Mouse (Mus musculus) ES-E14 (cell line): ENCODE data around the gene Sh2b2.

Experiments used
- MAFK ChIP-seq: IDR thresholded peaks from 2 replicates; pipeline ENCODE4 v1.6.1; 2014; ENCODE audit warnings: mild to moderate bottlenecking, low read depth, low read length, inconsistent platforms; ENCODE audit not compliant: insufficient read depth
- ZC3H11A ChIP-seq: IDR thresholded peaks from 2 replicates; pipeline ENCODE4 v1.6.1; 2012; ENCODE audit warnings: low read depth, mild to moderate bottlenecking, inconsistent platforms, low read length, borderline replicate concordance
- ZNF384 ChIP-seq: IDR thresholded peaks from 2 replicates; pipeline ENCODE4 v1.6.1; 2012; ENCODE audit warnings: low read depth, low read length, inconsistent platforms

DNA sequence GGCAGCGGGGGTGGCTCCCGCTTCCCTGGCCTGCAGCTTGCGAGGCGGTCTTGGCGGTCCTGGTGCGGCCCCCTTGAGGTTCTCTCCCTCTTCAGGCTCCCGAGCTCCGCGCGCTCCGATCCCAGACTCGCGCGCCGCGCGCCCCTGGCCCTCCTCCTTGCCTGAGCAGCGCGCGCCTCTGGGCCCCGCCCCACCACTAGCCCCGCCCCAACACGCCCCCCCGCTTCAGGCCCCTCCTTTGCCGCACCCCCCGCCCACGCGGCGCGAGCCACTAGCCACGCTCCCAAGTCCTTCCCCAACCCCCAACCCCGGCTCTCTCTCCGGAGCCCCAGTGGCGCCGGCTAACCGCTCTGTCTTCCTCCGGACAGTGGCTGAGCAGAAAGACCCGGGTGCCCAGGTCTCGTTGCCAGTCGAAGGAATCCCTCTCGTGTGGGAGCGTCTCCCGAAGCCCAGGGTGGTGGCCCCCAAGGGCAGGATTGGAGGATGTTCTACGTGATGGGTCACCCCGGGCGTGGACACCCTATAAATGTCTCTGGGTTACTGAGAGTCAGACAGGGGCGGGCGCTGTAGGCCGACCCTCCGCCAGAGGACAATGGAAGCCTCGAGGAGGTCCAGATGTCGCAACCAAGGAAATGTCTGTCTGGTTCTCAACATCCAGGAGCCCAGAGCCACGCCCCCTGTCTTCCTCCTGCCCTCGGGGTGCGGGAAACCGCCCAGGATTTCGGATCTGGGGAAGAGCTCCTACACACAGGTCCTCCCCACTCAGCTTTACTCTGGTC lies 1.4 kb downstream of the Sh2b2 start:
- no peak for TF ChIP-seq MAFK
- no peak for TF ChIP-seq ZC3H11A
- no peak for TF ChIP-seq ZNF384
